Mouse (Mus musculus): ENCODE data around the gene Lyrm1. TPM values are rescaled to one million over a fixed set of nuclear protein-coding genes. Genes with fewer than 3 reads are reported as not detected.

Gene Lyrm1
- total RNA-seq, 2 experiments from 2014 or later = 6.8 to 7.4 TPM

GRCm38 (mm10) chr7:119961107-119961506 is 65.4 kb downstream of the Lyrm1 start:
- no peak for DNase-seq (ENCODE audit: low spot score in 2 of 2)

- no peak for DNase-seq (ENCODE audit: low spot score in 2 of 2)
Observed at GRCm38 (mm10) chr7:119965205-119965604, 69.5 kb downstream of the Lyrm1 start.

DNA sequence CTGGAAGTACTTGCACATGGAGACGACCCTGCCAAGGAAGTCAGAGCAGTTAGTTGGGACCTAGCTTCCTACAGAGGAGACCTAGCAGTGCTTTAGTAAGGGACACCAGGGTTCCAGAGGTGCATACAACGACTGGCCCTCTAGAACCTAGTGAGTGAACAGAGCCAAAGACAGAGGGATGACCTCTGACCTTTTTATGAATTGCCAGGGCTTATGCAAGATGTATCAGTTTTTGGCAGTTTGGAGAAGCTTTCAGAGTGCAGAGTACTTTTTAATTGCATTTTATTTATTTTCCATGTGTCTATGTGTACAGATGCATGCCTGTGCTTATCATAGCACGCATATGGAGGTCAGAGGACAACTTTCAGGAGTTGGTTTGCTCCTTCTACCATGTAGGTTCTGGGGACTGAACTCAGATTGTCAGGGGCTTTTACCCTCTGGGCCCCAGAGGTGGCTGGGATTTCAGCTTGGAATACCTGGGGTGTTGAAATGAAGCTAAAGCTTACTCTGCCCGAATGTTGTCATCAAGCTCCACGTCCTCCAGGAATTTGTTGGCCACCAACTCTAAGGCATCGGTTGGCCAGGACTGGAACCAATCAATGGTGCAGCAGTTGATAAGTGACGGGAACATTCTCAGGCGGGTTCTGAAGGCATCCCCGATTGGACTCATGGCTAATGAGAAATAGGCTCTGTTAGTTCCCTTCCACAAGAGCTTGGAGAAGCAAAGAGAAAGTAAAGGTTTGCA is 70.2 kb downstream of the Lyrm1 start:
- DNase-seq (ENCODE audit: low spot score in 2 of 2) = no peak

- DNase-seq (ENCODE audit: low spot score in 2 of 2) = no peak
Observed at GRCm38 (mm10) chr7:119969320-119969719, 73.7 kb downstream of the Lyrm1 start.

DNA sequence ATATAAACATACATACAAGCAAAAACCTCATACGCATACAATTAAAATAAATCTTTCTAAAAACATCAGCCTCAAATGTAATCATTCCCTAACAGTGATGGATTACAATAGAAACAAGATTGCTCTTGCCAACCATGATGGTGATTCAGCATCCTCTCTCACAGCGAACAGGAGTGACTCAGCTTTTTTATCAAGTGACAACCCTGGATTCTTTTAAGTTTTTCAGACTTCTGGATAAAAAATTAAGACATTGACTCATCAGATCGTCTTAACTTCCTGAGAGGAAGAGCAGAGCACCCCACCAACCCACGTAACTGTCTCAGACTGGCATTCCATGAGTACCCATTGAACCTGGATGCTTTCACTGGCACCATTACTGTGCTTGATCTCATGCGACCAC is 78.6 kb downstream of the Lyrm1 start:
- DNase-seq (ENCODE audit: low spot score in 2 of 2) = no peak

GRCm38 (mm10) chr7:119976256-119976655 is 80.6 kb downstream of the Lyrm1 start:
- DNase-seq (ENCODE audit: low spot score in 2 of 2) = no peak

GRCm38 (mm10) chr7:119977574-119977973 is 81.9 kb downstream of the Lyrm1 start:
- no peak for DNase-seq (ENCODE audit: low spot score in 2 of 2)

- no peak for DNase-seq (ENCODE audit: low spot score in 2 of 2)
Observed at GRCm38 (mm10) chr7:119978576-119978975, 82.9 kb downstream of the Lyrm1 start.

GRCm38 (mm10) chr7:119980170-119980569 is 84.5 kb downstream of the Lyrm1 start:
- no peak for DNase-seq (ENCODE audit: low spot score in 2 of 2)

DNA sequence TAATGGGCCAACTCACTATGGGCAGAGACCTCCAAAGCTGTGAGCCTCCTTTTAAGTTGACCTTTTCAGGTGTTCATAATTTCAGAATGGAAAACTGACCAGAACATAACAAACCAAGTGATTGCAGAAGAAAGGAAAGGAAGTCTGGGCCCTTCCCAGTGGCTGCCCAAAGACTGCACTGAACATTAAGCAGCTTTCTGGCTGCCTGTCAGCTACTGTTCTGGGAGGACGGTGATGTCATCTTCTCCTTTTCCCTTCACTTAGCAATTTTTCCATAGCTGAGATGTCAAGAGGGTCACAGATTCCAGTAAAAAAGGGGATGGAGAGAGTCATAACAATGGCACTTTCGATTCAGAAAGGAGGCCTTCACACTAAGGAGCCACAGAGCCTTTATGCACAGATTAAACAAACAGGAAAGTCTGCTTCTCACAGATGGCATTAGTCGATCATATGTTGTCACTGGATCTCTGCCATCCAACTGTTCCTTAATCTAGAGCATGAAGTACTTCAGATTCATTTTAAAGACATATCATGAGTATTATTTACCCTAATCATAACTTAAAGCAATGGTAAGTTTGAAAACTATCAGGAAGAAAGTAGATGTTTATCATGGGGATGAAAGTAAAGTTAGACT is 89.7 kb downstream of the Lyrm1 start:
- DNase-seq (ENCODE audit: low spot score in 2 of 2) = peak in 1 of 2 experiments; percentile 18

DNA sequence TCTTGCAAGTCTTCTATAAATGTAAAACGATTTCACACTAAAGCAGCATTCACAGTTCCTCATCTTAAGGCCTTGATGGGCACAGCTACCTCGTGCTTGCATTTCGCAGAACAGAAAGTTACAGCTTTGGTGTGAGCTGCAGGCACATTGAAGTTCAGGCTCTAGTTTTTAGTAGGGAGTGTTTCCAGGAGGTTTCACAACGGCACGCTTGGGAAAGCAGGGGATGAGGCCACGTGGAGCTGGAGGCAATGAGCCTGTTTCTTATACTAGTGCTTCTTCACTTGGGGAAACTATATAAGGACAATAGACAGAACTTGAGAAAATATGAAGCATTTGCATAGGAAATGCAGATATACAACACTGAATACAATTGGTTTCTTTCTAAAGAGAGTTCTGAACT is 101.4 kb downstream of the Lyrm1 start:
- no peak for DNase-seq (ENCODE audit: low spot score in 2 of 2)

Other genes starting within 250 kb of the Lyrm1 start
- not detected for gene Acsm4, start 205.8 kb upstream of the Lyrm1 start, total RNA-seq (2021)
- 10 to 100 TPM; 25.6 to 28.6 TPM for gene Thumpd1, start 175.1 kb upstream of the Lyrm1 start, total RNA-seq (2021)
- not detected for gene Acsm3, start 134.9 kb upstream of the Lyrm1 start, total RNA-seq (2021)
- gene Rexo5, start 101.9 kb upstream of the Lyrm1 start, total RNA-seq (2021) = 1 to 10 TPM; 6.6 to 7.0 TPM
- 1 to 10 TPM; 6.0 to 6.2 TPM for gene Eri2, start 101.8 kb upstream of the Lyrm1 start, total RNA-seq (2021)
- 10 to 100 TPM; 17.6 to 19.8 TPM for gene Dcun1d3, start 437 bp downstream of the Lyrm1 start, total RNA-seq (2021)
- not detected for gene Dnah3, start 199.4 kb downstream of the Lyrm1 start, total RNA-seq (2021)
- gene Tmem159, start 206.5 kb downstream of the Lyrm1 start, total RNA-seq (2021) = 10 to 100 TPM; 11.2 to 11.4 TPM
- gene Zp2, start 249.4 kb downstream of the Lyrm1 start, total RNA-seq (2021) = 1 to 10 TPM; 1.4 to 2.2 TPM

All from gastrocnemius, postnatal 4 days (tissue).